Mouse (Mus musculus): ENCODE measurements around the gene Pold2.

DNA sequence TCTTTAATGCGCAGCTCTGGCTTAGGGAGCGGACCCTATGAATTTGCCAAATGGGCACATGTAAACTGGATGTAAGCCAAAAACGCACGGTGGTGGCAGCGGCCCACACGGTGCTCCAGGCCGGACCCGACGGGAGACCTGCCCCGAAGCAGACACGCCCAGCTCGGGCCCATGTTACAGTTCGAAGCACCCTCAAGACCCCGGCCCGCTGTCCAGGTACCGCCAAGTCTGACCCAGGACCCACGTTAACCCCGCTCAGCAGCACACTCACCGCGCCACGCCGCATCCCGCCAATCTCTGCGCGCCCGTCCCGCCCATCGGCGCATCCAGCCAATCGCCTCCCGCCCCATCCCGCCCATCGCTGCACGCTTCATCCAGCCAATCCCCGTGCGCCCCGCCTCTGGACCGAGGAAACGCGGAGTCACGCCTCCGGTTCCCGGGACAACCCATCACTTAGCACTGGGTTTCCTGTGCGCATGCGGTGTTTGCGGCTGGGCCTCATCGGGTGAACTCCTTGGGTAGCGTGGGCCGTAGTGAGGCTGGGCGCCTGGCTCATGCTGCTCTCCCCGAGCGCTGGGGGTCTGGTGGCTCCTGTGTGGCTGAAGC is at the start of gene Pold2:
- TF ChIP-seq GATA1 (IDR thresholded peaks at IDR 0.05; ENCODE audit: borderline replicate concordance, low read length) = no peak
- no peak for TF ChIP-seq FLI1 (IDR thresholded peaks at IDR 0.05; ENCODE audit: low read length)
